Mouse (Mus musculus): Measurements from ENCODE around the gene Mtfp1.
A peak's percentile ranks its signal among the peaks of the same experiment; 100 is the strongest.
"Not testable (repeated sequence)": the region's sequence is repeated elsewhere in the genome, so short reads cannot be mapped to it uniquely, and the experiment has no call there.

Gene Mtfp1

GRCm38 (mm10) chr11:4115407-4115806, 20.2 kb upstream of the Mtfp1 start:
- DNase-seq (ENCODE audit: low read depth, low spot score), result no peak

DNA sequence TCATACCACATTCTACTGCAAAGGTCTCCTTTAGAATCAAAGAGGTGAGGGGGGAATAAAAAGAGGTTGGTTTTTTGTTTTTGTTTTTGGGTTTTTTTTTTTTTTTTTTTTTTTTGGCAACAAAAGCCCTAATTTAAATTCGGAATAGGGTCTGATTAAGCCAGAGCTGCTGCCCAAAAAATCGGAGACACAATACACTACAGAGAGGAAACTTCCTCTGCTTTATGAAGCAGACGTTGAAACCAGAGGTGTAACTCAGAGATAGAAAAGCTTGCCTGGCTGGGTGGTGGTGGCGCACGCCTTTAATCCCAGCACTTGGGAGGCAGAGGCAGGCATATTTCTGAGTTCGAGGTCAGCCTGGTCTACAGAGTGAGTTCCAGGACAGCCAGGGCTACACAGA, 19.3 kb upstream of the Mtfp1 start:
- DNase-seq (ENCODE audit: low read depth, low spot score), result not testable (repeated sequence)

- DNase-seq (ENCODE audit: low read depth, low spot score), result no peak
These were observed 18.7 kb upstream of the Mtfp1 start for GRCm38 (mm10) chr11:4113970-4114369.

DNA sequence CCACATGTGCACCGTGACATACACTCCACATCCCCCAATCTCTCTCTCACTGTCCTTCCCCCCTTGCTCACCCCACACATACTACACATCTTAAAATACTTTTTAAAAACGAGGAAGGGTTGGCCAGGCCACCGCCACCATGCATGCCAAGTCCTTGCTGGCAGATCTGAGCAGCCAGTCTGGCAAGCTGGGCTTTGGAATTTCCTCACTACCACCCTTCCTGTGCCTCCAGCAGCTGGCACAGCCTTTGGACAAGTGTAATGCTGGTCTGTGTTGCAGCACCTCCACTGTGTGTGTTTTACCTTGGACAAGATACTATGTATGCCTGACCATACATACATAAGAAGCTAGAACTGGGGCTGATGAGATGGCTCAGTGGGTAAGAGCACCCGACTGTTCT, 18.3 kb upstream of the Mtfp1 start:
- no peak for DNase-seq (ENCODE audit: low read depth, low spot score)

DNA sequence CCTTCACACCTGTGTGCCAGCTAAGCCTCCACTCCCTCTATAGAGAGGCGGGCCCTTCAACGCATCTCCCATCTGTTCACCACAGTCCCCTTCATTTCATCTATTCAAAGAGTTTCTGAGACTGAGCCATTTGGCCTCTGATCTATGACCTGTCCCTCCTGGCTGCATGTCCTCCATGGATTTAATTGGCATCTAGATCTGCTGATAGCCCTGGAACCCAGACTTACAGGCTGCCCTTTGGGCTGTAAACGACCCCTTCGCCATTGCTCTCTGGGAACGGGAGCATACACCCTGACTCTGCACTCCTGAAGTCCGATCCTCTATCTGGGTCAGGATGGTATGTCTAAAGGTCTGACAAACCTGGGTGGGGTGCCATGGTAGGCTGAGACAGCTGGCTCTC, 17.6 kb upstream of the Mtfp1 start:
- no peak for DNase-seq (ENCODE audit: low read depth, low spot score)

DNA sequence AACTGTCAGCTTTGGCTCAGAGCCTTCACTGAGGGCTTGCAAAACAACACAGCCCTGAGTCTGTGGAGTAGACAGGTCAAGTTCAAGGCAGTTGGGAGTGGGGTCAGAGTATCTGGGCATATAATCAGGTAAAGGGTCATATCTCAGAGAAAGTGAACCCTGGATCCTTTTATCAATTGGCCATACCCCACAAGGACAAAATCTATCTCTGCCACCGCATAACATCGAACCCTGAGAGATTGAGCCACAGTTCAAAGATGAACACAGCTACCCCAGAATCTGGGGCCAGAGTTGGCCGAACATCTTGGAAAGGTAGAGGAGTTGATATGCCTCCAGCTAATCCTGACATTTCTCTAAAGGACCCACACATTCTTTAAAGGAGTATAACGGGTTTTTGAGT, 16.8 kb upstream of the Mtfp1 start:
- no peak for DNase-seq (ENCODE audit: low read depth, low spot score)

DNA sequence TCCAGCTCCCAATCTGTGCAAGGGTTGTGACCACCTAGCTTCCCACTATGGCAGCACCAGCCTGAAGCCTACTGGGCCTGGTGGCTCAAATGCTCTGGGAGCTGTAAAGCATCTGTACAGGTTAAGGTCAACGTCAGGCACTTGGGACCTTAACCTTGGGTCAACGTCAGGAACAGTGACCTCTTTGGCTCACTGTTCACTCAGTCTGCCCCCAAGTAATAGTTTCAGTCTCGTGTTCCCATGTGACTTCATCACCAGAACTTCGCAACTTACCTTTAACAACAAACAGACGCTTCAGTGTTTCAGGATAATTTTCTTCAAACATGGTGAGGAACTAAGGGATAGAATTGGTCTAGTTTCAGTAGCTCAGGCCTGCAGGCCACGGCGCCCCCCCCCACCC, 13.4 kb upstream of the Mtfp1 start:
- DNase-seq (ENCODE audit: low read depth, low spot score), result no peak

GRCm38 (mm10) chr11:4107901-4108300, 12.7 kb upstream of the Mtfp1 start:
- not testable (repeated sequence) for DNase-seq (ENCODE audit: low read depth, low spot score)

DNA sequence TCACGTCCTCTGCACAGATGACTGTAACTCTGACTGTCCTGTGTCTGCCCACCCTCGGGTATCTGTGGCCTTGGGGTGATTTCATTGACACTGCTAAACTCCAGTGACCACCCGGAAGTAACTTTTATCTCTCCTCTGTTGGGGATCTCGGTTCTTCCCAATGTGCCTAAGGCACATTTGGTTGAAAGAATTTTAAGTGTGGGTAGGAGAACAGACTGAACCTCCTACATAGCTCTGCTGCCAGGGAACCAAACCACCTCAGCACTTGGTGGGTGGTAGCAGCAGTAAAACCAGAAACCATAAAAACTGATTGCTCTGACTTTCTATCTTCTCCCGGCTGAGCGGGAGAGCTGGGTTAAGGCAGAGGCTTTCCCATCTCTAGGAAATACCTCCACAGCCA, 10.2 kb upstream of the Mtfp1 start:
- DNase-seq (ENCODE audit: low read depth, low spot score), result no peak

DNA sequence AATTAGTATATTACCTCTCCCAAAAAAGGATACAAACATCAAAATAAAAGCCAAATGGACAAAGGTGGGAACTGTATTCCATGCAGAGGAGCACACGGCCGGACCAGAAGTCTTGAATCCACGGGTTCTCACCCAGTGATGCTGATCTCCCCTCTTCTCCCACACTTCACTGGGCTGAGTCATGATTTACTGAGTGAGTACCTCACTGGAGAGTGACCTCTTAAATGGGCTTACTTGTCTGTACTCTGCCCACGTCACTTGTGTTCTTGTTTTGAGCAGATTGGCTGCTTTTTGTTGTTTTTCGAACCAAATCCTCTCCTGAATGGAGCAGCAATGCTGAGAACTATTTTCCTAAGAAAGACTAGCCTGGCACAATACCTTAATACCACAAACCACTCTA, 9.7 kb upstream of the Mtfp1 start:
- no peak for DNase-seq (ENCODE audit: low read depth, low spot score)

DNA sequence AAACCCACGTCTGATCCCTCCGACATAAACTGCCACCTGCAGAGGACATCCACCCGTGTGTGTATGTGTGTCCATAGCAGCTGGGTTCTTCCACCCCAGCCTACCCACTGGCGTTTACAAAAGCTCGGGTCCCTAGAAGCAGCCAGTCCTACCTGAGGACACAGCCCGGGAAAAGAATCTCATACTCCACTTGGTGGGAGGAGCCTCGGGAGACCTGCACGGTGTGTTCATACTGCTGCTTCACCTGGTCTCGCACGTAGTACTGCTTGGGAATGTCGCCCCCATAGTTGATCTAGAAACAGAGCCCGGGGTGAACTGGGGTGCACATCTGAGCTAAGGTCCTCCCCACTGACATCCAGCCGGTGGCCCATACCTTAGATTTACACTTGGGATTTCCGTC, 8.3 kb upstream of the Mtfp1 start:
- no peak for DNase-seq (ENCODE audit: low read depth, low spot score)

DNA sequence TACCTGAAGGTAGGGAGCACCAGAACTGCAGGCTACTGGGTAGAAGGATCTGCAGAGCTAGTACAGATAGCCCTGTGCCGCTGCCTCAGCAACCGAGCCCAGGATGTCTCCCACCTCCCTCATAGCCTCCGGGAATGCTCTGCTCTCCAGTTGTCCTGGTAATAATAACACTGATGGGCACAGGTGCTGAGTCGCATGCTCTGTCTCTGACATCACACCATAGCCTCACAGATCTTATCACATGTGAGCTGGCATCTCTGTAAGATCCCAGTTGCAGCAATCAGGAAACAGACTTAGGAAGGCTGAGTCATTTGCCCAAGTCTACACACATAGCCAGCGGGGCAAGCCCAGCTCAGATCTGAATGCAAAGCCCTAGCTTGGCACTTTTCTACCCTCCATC, 6.6 kb upstream of the Mtfp1 start:
- DNase-seq (ENCODE audit: low read depth, low spot score), result no peak

- no peak for DNase-seq (ENCODE audit: low read depth, low spot score)
These were observed 4.2 kb upstream of the Mtfp1 start for GRCm38 (mm10) chr11:4099447-4099846.

- DNase-seq (ENCODE audit: low read depth, low spot score), result no peak
These were observed 3.6 kb upstream of the Mtfp1 start for GRCm38 (mm10) chr11:4098816-4099215.

DNA sequence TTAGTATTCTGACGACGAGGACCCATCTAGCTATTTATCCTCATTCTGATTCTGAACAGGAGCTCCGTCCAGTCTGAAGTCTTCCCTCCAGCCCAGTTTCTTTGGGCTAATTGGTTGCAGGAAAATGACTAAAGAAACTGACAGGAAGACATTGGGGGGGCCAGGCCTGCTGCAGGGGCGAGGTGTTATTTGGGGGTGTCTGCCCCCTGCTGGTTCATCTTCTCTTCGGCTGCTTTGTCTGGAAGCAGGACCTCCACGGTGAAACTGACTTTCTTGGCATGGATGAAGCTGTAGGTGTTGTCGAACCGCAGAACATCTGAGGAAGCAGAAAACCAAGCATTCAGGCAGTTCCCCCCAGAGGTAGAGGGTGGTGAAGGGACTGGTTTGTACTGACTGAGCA, 2.9 kb upstream of the Mtfp1 start:
- no peak for DNase-seq (ENCODE audit: low read depth, low spot score)

GRCm38 (mm10) chr11:4097091-4097621, 1.9 kb upstream of the Mtfp1 start:
- DNase-seq (ENCODE audit: low read depth, low spot score), result no peak

GRCm38 (mm10) chr11:4096054-4096984, 1.1 kb upstream of the Mtfp1 start:
- DNase-seq (ENCODE audit: low read depth, low spot score), result peak; percentile 97

DNA sequence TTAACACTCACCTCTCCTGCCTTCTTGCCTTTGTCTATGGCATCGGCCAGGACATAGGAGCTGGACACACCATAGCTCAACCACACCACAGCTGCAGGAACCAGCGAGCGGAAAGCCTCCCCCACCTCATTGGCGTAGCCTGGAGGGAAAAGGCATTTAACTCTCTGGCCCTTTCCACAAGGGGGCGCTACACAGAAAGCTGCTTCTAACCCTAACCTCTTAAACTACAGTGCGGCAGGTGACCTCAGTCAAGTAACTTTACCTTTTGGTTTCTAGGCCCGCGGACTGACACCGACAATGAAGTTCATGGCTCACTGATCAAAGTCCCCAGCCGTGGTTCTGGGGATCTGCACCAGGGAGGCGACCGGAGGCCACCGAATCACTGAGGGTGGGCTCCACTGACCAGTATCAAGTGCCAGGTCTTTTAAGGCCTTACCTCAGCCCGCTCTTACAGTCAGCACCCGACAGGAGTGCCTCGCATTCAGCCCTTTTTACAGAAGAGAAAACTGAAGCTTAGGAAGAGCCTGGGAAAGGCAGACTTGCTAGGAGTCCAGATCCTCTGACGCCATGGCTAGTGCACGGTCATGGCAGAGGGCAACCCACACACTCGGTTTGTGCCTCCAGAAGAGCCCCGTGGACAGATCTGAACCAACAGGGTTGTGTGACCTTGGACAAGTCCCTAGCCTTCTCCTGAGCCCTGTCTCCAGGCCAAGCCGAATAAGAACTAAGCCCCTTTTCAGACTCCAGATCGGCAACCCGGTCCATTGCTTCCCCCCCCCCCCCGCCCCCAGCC, 671 bp downstream of the Mtfp1 start:
- no peak for DNase-seq (ENCODE audit: low read depth, low spot score)

GRCm38 (mm10) chr11:4093459-4094377, 1.5 kb downstream of the Mtfp1 start:
- DNase-seq (ENCODE audit: low read depth, low spot score), result no peak

DNA sequence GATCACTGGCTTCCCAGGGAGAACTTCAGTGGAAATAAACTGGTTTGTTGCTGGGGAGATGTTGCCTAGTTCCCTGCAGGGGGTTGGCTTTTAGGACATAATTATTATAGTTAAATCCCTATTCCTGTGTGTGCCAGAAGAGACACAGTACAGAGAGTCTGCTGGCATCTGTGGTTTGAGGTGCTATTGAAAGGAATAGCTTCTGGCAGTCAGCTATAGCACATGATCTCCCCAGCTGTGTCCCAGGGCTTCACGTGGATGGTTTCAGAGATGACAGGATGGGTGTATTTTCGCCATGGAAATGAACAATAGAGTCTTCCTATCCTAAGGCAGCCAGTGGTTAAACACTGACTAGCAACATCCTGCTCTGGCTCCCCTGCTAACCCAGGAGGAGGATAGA, 8.0 kb downstream of the Mtfp1 start:
- no peak for DNase-seq (ENCODE audit: low read depth, low spot score)

DNA sequence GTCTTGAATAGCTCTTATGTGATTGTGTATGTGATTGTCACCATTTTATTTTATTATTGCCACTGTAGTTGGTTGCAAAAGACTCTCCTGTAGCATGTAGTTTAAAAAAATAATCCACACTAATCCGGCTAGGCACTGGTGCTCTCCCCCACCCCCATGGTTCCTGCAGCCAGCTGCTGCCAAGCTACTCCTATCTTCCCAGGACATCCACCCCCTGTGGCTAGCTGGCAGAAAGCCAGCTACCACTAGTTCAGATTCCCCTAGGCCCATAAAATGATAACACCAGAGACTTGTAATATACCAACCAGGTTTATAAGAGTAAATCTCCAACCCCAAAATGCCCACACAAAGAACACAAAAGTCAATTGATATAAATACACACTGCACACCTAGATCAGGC, 9.0 kb downstream of the Mtfp1 start:
- no peak for DNase-seq (ENCODE audit: low read depth, low spot score)
